Mouse (Mus musculus) brain, embryonic 14.5 days (tissue): ENCODE results near the gene Phactr1.

ENCODE experiments used
- CTCF ChIP-seq: fragments of 200-500 bp; IDR thresholded peaks from 2 replicates; pipeline ENCODE4 v1.5.1; 2012; ENCODE audit warnings: inconsistent platforms, mild to moderate bottlenecking, moderate library complexity, borderline replicate concordance; ENCODE audit not compliant: insufficient read depth, insufficient read length; ENCODE audit errors: extremely low read depth
- POLR2A ChIP-seq: fragments of 200-500 bp; IDR thresholded peaks from 2 replicates; pipeline ENCODE4 v1.6.1; 2012; ENCODE audit warnings: mild to moderate bottlenecking, inconsistent platforms, borderline replicate concordance; ENCODE audit not compliant: poor library complexity, insufficient read depth, insufficient read length, severe bottlenecking; ENCODE audit errors: extremely low read depth

DNA sequence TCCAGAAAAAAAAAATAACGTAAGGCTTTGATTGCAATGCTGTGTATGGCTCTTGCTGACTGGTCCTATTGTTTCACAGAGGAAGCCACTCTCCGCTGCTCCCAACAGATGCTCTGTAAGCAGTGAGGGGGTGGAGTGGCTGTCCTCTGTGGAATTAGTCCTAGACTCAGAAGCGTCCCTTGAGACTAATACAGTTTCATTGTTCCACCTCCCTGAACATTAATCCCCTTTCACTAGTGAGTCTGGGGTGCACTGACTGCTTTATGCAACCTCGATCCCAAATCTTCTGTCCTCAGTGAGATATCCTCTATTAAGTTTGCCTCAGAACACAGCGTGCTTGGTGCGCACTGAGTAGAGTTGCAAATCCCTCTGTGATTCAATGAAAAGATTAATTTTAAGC lies 91.9 kb downstream of the Phactr1 start:
- TF ChIP-seq CTCF (no peak), POLR2A (no peak)
